Mouse (Mus musculus) cerebellum, postnatal 36 days (tissue): ENCODE measurements at regions not wholly inside any gene's neighbourhood (a gene's known extent, or its start where the extent isn't known, plus 50 kb on each side); places are given as distances from the start of the nearest gene placed in this dataset.
"Not testable (repeated sequence)": the region's sequence is repeated elsewhere in the genome, so short reads cannot be mapped to it uniquely, and the experiment has no call there.

ENCODE experiments used
- DNase-seq, 2 experiments: peaks; one replicate each; pipeline ENCODE4 v3.0.0; 2021 to 2022; ENCODE audit warnings: mixed read lengths in 2 of 2

DNA sequence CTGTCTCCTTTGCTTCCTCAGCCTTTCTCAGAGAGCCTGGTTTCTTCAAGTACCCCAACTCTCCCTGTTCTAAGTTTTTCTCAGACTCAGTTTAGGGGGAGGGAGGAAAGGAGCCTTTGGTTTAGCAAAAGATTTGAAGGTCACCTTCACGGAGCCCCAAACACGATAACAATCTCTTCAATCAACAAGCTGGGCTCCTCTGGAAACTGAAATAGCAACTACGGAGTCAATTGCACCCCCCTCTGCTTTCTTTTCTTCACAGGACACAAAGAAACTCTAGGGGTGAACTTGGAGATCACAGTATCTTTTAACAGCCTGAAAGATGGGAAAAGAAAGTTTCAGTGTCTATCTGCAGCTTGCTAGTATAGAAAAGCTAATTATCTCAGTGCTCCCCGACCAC, 151.4 kb upstream of the 1700012A03Rik start:
- DNase-seq: no peak

DNA sequence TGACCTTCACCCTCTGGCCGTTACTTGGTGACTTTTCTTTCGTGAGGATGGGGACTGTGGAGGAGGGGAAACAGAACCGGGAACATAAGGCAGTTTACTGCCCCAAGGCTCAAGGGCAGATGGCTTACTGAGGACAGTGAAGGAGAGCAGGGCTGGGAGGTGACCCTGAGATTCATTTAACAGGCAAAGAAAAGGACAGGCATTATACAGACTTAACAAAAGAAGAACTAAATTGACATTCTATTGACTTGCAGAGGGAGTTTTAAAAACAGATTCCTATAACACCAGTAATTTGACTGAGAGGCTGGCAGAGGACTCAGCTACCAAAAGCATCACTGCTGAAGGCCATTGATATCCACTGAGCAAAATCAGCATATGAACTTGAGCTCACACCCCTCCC, 153.0 kb upstream of the 1700012A03Rik start:
- peak in 1 of 2 experiments; percentile 11 for DNase-seq

DNA sequence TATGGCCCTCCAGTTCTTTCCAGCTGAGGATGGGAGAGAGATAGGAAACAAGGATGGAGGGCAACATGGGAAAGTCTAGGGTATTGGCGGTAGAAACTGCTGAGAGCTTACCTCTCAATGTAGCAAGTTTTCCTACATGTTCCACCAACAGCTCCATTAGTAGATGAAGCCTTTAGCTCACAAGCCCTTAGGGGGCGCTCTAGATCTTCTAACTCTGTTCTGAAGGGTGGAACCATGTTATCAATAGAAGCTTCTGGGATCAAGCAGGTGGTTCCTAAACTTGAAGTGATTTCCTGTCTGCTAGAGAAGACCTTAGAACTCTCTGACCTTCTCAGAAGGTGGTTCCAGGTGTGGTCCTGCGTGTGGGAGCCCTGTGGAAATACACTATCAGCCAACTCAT, 154.2 kb upstream of the 1700012A03Rik start:
- DNase-seq: no peak

DNA sequence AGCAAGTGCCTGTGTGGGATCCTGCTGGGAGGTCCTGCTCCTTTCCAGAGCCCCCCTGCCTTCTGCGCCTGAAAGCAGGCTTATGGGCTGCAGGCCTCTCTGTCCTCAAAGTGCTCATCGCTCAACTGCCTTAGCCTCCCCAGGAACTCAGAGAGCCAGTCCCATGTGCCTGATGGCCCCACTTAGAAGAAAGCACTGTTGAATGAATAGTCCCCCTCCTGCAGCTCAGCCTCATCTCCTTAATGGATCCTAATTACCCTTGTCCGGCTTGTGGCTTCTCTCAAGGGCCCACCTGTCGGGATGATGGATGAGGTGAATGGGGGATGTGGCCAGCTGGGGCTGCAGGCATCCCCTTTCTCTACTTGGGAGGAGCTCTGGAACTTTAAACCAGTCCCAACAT, 163.1 kb upstream of the 1700012A03Rik start:
- DNase-seq: no peak

DNA sequence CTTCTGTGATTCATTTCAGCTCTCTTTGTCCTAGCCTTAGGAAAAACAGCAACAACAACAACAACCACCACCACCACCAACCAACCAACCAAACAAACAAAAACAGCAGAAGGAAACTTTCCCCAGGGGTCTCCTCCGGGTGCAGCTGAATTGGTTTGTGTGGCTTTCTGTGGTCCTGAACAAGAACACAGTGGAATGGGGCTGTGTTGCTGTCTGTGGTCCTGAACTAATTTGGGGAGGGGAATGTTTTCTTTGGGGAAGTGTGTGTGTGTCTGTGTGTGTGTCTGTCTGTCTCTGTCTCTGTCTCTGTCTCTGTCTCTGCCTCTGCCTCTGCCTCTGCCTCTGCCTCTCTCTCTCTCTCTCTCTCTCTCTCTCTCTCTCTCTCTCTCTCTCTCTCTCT, 164.8 kb upstream of the 1700012A03Rik start:
- DNase-seq: not testable (repeated sequence)

DNA sequence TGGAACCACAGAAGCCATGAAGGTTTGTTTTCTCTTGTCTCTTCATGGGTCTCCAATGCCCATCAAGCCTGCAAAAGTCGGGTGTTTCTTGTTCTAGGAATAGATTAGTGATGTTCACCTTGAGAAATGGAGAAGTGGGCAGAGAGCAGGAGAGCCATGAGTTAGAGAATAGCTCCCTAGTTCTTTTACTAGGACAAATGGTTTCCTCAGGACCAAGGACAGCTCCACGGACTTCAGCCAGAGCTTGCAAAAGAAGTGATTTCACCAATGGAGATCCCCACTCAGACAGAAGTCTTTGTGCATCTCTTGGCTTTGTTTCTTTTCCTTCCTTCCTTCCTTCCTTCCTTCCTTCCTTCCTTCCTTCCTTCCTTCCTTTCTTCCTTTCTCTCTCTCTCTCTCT, 166.3 kb upstream of the 1700012A03Rik start:
- DNase-seq: no peak

DNA sequence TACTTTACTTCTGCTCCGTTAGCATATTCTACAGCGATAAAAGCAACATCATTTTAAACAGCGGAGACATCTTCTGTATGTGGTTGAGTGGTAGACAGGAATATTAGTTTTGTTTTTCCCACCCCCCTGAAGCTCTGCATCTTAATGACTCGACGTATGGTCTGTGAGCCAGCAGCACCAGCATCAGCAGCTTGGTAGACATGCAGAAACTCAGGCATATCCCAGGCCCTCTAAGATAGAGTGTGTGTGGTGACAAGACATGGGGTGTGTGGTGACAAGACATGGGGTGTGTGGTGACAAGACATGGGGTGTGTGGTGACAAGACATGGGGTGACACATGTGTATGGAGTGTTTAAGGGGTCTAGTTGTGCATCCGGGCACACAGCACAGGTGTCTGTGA, 175.4 kb upstream of the 1700012A03Rik start:
- no peak for DNase-seq

DNA sequence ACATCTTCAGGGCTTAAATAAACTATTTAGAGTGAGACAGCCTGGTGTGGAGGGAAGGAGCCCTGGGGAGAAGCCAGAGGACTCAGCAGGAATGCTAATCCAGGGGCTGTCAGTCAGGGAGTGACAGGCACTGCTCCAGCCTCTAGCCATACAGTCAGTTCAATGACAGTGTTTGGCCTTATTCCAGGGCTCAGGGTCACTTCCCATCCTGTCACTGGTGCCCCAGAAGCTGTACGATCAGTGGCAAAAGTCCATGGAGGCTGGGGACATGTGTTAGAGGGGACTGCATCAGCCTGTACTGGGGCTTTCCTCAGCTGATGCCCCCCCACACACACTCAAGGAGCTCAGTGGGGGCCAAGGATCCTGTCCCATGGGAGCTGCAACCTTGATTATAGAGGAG, 176.1 kb upstream of the 1700012A03Rik start:
- DNase-seq: no peak

DNA sequence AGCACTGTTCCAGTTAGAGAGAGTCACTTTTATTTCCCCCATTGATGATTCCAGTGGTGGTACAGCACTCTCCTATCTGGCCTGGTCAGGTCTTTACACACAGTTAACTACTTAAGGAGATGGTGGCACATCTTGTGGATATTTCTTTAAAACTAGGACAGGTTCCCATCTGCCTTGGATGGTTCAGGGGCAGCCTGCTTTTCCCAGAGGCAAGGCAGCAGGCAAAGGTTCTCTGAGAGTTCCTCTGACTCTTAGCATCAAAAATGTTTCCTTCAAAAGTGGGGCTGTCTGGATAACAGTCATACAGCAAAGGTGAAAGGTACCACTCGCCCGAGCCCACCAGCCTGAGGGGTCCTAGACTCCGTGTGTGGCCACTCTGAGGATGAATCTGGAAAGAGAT, 178.3 kb upstream of the 1700012A03Rik start:
- DNase-seq: no peak

DNA sequence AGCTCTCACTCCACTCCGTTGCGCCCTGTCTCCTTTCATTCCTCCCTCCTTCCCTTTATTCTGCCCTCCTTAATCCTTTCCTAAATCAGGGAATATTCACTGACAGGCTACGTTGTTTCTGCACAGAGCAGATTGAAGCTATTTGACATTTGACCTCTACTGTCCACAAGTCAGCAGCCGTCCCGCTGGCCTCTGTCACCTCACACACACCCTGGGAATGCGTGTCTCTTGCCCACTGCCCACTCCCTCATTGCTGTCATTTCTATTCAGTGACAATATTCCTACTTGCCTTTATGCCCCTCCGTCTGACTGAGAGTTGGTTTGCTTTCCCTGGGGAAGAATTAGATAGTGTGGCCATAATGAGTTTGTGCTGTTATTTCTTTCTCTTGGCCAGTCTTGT, 188.1 kb upstream of the 1700012A03Rik start:
- DNase-seq: no peak

DNA sequence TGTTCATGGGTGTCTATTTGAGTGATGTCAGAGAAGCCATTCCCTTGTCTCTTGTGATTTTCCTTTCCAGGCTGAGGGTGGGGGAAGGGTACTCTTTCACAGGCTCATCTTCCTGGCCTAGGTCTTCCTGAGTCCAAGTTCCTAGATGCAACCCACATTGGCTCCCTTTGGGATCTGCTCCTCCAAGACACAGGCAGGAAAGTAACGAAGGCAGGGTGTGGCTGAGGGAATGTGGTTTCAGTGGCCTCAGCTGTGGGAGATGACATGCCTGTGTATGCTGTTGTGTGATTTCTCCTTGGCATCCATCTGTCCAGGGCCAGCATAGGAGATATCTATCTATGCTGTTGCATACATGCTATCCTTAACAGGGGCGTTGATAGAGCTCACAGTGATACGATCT, 190.4 kb upstream of the 1700012A03Rik start:
- DNase-seq: no peak

DNA sequence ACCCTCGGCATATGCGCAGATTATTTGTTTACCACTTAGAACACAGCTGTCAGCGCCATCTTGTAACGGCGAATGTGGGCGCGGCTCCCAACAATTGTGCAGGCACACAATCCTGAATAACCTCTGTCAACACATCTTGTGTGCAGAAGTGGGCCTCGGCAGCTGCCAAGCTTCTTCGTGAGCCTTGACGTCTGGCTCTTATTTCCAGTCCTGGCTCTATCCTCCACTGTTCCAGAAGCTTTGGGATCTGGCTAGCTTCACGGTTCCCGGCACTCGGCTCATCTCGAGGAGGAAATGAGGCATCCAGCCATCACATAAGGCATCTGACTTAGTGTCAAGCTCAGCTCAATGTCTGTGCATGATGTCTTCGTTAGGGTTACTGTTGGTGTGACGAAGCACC, 195.8 kb upstream of the 1700012A03Rik start:
- no peak for DNase-seq

DNA sequence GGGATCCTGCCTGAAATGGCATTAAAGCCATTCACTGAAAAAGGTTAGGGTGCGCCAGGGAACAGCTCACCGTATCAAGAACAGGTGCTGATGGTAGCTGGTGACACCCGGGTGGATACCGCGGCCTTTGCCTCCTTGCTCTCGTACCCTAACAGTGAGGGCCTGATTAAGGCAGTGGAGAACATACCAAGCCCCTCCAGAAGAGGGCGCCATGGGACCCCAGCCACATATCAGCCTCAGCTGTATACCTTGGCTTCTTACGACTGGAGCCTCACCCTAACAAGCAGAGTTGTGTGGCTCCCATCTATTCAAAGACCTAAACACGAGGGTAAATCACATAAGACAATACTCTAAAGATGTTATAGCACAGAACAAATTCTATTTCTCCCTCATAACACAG, 203.7 kb upstream of the 1700012A03Rik start:
- no peak for DNase-seq

DNA sequence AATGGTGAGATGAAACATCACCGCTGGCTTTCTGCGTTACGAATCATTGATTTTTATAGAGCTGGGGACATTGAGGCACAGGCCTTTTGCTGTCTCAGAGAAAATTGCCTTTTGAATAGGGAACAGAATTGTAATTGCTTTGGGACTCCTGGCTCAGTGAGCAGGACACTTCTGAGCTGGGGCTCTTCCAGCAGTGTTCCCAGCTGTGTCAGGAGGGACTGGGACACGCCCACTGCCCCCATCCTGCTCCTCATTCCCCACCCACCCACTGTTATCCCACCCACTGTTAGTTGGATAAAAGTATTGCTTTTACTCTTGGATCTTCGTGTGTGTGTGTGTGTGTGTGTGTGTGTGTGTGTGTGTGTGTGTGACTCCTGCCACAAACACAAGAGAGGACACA, 204.4 kb upstream of the 1700012A03Rik start:
- DNase-seq: no peak

DNA sequence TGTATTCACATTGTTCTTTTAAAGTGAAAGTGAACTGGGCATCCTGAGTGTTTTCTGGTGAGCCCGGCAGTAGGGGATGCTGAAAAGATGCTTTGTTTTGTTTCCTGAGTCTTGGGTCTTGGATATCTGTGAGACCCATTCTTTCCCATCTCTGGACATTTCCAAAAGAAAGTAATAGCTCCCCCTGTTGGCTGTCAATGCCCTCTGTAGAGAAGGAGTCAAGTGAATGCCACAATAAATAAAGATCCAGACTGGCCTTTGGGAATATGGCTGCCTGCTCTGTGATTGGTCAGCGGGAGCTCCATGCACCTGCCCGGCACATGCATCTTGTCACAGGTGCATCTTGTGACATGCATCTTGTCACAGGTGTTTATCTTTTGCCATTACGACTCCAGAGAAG, 209.4 kb upstream of the 1700012A03Rik start:
- DNase-seq: no peak

DNA sequence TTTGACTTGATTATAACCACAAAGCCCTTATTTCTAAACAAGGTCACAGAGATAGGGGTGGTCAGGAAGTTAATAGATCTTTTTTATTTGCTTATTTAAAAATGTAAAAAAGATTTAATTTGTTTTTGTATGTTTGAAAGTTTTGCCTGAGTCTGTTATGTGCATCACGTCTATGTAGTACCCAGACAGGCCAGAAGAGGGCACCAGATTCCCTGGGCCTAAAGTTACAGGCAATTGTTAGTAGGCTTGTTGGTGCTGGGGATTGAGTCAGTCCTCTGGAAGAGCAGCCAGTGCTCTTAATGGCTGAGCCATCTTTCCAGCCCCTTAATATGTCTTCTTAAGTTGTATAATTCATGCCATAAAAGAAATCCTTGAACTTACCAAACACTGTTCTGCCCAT, 211.5 kb upstream of the 1700012A03Rik start:
- DNase-seq: no peak

DNA sequence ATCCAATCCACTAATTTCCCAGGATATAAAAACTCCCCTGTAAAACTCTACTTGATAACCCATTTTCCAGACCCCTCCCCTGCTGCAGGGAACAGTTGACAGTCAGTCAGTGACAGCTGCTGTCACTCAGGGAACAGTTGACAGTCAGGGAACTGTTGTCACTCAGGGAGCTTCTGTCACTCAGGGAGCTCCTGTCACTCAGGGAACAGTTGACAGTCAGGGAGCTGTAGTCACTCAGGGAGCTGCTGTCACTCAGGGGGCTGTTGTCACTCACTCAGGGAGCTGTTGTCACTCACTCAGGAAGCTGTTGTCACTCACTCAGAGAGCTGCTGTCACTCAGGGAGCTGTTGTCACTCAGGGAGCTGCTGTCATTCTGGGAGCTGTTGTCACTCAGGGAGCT, 214.3 kb upstream of the 1700012A03Rik start:
- DNase-seq: no peak

DNA sequence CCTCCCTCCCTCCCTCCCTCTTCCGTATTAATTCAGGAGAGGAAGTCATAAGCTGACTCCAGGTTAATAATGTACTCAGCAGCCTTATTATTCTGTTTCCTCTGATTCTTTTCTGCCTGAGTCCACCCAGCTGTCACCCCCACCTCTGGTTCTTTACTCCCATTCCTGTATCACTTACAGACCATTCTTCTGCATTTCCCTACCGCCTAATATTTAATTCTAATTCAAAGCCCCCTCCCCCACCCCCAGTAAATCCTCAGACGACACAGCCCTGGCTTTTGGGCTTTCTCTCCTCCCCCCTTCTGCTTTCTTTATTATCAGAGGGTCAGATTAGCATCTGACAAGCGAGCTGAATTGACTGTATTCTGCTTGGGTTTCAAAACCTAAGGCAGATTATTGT, 215.5 kb upstream of the 1700012A03Rik start:
- no peak for DNase-seq

DNA sequence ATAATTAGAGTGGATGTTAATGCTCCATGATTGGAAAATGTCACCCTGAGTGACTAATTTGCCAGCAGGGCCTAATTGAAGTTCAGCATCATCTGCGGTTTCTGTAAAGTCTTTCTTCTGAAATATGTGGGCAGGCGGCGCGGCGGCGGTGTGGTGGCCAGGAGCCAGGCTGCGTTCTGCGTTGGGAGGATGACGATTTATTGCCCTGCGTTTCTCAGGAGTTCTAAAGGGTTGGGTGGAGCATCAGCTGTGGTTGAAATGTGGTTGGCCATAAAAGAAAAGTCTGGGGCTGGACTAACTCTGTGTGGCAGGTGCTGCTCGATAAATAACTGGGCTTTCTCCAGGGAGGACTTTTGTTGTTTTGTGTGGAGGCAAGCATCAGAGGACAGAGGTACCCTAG, 219.4 kb upstream of the 1700012A03Rik start:
- DNase-seq: no peak

DNA sequence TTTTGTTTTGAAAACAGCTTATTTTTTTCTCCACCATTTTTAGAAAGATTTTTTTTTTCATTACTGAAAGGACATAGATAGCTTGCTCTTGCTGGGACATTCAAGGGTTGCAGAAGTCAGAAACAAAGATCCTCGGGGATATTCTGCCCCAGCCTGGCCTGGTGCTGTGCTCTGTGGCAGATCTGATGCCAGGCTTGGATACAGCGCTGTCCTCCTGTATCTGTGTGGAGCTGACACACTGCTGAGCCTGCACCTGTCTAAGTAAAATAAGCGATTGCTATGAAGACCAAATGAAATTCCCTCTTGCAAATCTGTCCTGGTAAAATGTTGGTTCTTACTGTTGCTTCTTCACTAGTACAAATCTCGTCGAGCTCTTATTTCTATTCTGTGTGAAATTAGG, 226.4 kb upstream of the 1700012A03Rik start:
- DNase-seq: peak; percentile 46 to 56

DNA sequence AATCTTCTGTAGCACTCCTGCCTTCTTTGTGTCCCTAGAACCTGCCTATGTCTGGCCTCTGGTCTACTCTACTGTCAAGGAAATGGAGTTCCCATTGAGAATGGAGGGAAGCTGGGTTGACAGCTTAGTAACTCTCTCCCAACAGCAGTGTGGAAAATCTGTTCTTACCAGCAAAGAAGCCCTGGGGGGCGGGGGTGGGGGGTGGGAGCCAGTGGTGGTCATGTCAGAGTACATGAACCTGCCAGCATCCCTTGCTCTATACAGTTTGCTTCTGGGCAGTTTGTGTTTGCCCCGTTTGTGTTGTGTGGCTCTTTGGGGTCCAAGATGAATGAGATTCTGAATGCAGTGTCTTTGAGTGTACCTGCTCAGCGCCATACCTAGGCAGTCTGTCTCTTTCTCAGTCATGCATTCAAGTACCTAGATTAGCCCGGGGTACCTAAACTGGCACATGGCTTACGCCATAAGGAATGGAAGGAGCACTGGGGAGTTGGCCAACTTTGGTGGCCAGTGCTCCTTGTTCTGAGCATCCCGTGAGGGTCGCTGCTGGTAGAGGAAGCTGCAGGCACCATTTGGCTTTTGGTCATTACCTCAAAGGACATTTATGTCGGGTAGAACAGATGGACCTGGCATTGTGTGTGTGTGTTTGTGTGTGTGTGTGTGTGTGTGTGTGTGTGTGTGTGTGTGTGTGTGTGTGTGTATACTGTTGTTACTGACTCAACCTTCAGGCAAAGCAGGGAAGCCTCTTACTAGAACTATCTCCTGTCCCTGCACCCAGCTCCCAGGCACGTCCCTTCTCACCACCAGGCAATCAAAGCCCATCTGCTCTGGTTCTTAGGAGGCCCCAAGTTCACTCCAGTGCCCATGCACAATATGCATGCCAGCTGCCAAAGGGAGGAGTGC, 227.6 kb upstream of the 1700012A03Rik start:
- peak; percentile 20 to 38 for DNase-seq

DNA sequence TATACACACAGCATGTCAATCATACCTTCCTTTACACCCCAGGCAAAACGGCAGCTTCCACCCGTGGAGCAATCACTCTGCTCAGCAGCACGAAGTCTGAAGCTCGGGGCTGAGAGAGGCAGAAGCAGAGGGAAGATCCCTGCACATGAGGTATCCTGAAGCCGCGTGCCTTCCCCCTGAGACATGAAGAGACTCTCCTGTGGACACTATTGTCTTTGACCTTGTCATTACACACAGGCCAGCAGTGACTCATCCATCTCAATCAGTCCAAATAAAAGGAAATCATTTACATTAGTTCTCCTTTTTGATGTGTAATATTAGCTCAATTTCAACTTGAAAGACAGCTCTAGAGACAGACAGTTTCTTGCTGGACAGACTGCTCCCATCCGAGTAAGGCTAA, 228.4 kb upstream of the 1700012A03Rik start:
- DNase-seq: no peak

DNA sequence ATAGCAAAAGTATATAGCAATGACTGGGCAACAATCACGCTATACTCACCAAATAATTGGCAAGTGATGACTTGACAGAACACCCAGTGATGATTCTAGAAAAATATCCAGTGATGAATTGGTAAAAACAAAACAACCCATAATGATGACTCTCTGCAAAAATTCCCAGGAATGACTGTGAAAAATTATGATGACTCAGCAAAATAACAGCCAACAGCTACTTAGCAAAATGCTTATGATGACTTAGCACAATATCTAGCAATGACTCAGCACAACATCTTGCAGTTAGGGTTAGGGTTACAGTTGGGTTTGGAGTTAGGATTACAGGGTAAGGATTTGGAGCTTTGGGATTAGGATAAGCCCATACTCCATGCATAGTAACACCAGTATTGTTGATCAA, 232.4 kb upstream of the 1700012A03Rik start:
- no peak for DNase-seq

DNA sequence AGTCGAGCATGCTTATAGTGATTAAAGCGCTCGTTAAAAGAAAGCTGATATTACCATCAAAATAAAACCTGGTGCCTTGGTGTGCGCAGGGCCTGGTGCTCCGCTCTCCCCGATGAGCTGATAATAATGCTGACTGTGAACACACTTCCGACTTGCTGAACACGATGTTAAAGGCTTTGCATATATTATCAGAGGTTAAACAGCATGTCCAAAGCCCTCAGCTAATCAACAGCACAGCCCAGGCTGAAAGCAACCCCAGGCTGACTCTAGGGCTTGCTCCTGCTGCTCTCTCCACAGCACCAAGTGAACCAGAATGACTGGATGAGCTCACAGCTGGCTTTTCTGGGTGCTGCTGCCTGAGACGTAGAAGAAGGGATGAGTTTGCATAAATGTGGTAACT, 238.2 kb upstream of the 1700012A03Rik start:
- DNase-seq: no peak
